ENCODE assay signal across 7 mouse cellular contexts in genomic region chr17:86302266-86302665, GRCm38 (mm10).
DNase-seq lines count a peak whose midpoint lies in the region; ATAC-seq and TF ChIP-seq lines count a peak whose summit lies in the region.

No protein-coding gene starts in this region.

- no peak overlapping the region for H3K4me2 ChIP-seq in midbrain, postnatal 0 days (ENCODE audit: low read depth, low read length, poor library complexity, severe bottlenecking)
- no peak overlapping the region for H3K4me2 ChIP-seq in midbrain, embryonic 15.5 days
- no peak overlapping the region for H3K4me2 ChIP-seq in stomach, embryonic 15.5 days
- no peak overlapping the region for H3K4me2 ChIP-seq in midbrain, embryonic 13.5 days (replicated peaks)

- no peak overlapping the region for H3K4me3 ChIP-seq in midbrain, postnatal 0 days (ENCODE audit: low read depth, low read length)
- H3K4me3 ChIP-seq in midbrain, embryonic 15.5 days: no peak overlapping the region
- H3K4me3 ChIP-seq in stomach, embryonic 15.5 days (replicated peaks): no peak overlapping the region
- no peak overlapping the region for H3K4me3 ChIP-seq in midbrain, embryonic 13.5 days (replicated peaks)

- no peaks in the 10 kb centered on the region for H3K36me3 ChIP-seq in midbrain, postnatal 0 days (ENCODE audit: insufficient read depth, low read length)
- no peaks in the 10 kb centered on the region for H3K36me3 ChIP-seq in midbrain, embryonic 15.5 days (replicated peaks)
- H3K36me3 ChIP-seq in stomach, embryonic 15.5 days: no peaks in the 10 kb centered on the region
- H3K36me3 ChIP-seq in midbrain, embryonic 13.5 days: no peaks in the 10 kb centered on the region

- peak; percentile 70 for DNase-seq in midbrain, postnatal 0 days (ENCODE audit: low spot score)
- DNase-seq in cerebellum, postnatal 14 days: peak; percentile 92 to 94
- DNase-seq in heart, adult 8-10 months (ENCODE audit: low spot score): peak; percentile 69
- DNase-seq in layer of hippocampus, postnatal 36 days: peak; percentile 53 to 56

- H3K27me3 ChIP-seq in midbrain, postnatal 0 days (ENCODE audit: insufficient read depth, low read length): no peaks in the 10 kb centered on the region
- H3K27me3 ChIP-seq in midbrain, embryonic 15.5 days (replicated peaks): no peaks in the 10 kb centered on the region
- H3K27me3 ChIP-seq in stomach, embryonic 15.5 days (replicated peaks): no peaks in the 10 kb centered on the region
- no peaks in the 10 kb centered on the region for H3K27me3 ChIP-seq in midbrain, embryonic 13.5 days

- no peak overlapping the region for H3K9ac ChIP-seq in midbrain, postnatal 0 days (replicated peaks; ENCODE audit: low read length, poor library complexity, severe bottlenecking)
- H3K9ac ChIP-seq in midbrain, embryonic 15.5 days: no peak overlapping the region
- no peak overlapping the region for H3K9ac ChIP-seq in stomach, embryonic 15.5 days
- no peak overlapping the region for H3K9ac ChIP-seq in midbrain, embryonic 13.5 days (replicated peaks)

- TF ChIP-seq CTCF in midbrain, postnatal 0 days (IDR thresholded peaks at IDR 0.05): no peak

- no peak overlapping the region for H3K27ac ChIP-seq in midbrain, postnatal 0 days (ENCODE audit: low read depth, low read length)
- H3K27ac ChIP-seq in midbrain, embryonic 15.5 days: no peak overlapping the region
- H3K27ac ChIP-seq in stomach, embryonic 15.5 days: peak overlapping the region; percentile 69; the same call in 1 of the 2 replicates
- H3K27ac ChIP-seq in midbrain, embryonic 13.5 days: no peak overlapping the region

- no peak for ATAC-seq in midbrain, postnatal 0 days (ENCODE audit: low FRiP score)
- no peak for ATAC-seq in midbrain, embryonic 15.5 days (replicated peaks)
- no peak for ATAC-seq in stomach, embryonic 15.5 days (ENCODE audit: insufficient read depth, low FRiP score, low read depth)
- no peak for ATAC-seq in midbrain, embryonic 13.5 days

- H3K9me3 ChIP-seq in midbrain, postnatal 0 days (ENCODE audit: low read length): no peaks in the 10 kb centered on the region
- H3K9me3 ChIP-seq in midbrain, embryonic 15.5 days: no peaks in the 10 kb centered on the region
- no peaks in the 10 kb centered on the region for H3K9me3 ChIP-seq in stomach, embryonic 15.5 days
- H3K9me3 ChIP-seq in midbrain, embryonic 13.5 days: no peaks in the 10 kb centered on the region

- H3K4me1 ChIP-seq in midbrain, postnatal 0 days (ENCODE audit: insufficient read depth, low read length): no peaks in the 10 kb centered on the region; the same call in 1 of the 2 replicates
- H3K4me1 ChIP-seq in midbrain, embryonic 15.5 days: peaks cover 4% of the 10 kb centered on the region
- peaks cover 30% of the 10 kb centered on the region; the same call in 1 of the 2 replicates for H3K4me1 ChIP-seq in stomach, embryonic 15.5 days
- peaks cover 27% of the 10 kb centered on the region; the same call in 1 of the 2 replicates for H3K4me1 ChIP-seq in midbrain, embryonic 13.5 days (replicated peaks)

- WGBS in midbrain, postnatal 0 days: 83% methylated on average over 11 of the region's 11 CpGs
- WGBS in midbrain, embryonic 15.5 days: 89% methylated on average over 11 of the region's 11 CpGs
- WGBS in stomach, embryonic 15.5 days: 76% methylated on average over 11 of the region's 11 CpGs
- 95% methylated on average over 11 of the region's 11 CpGs for WGBS in midbrain, embryonic 13.5 days
